Mouse (Mus musculus) hindbrain, embryonic 10.5 days (tissue): ENCODE results near the gene Itpkb. TPM values are rescaled to one million over a fixed set of nuclear protein-coding genes. Genes with fewer than 3 reads are reported as not detected.

Experiments used
- DNase-seq: peaks from one replicate; pipeline ENCODE4 v3.0.0-alpha.2; 2017; ENCODE audit warnings: low spot score
- H3K27ac ChIP-seq: fragments of 300-500 bp; sonication (generic); 2 replicates; pipeline ENCODE4 v1.5.1; 2016; ENCODE audit warnings: mild to moderate bottlenecking, moderate library complexity
- H3K27me3 ChIP-seq: fragments of 300-500 bp; sonication (generic); 2 replicates; pipeline ENCODE4 v1.6.1; 2016; ENCODE audit warnings: mild to moderate bottlenecking; ENCODE audit not compliant: poor library complexity, insufficient read depth, severe bottlenecking
- H3K36me3 ChIP-seq: fragments of 300-500 bp; sonication (generic); 2 replicates; pipeline ENCODE4 v1.6.1; 2016; ENCODE audit warnings: mild to moderate bottlenecking, moderate library complexity
- H3K4me1 ChIP-seq: fragments of 300-500 bp; sonication (generic); replicated peaks from 2 replicates; pipeline ENCODE4 v1.6.1; 2016; ENCODE audit warnings: mild to moderate bottlenecking
- H3K4me3 ChIP-seq: fragments of 300-500 bp; sonication (generic); 2 replicates; pipeline ENCODE4 v1.5.1; 2016; ENCODE audit warnings: mild to moderate bottlenecking, moderate library complexity
- H3K9me3 ChIP-seq: fragments of 300-500 bp; sonication (generic); 2 replicates; pipeline ENCODE4 v1.6.1; 2016; ENCODE audit warnings: mild to moderate bottlenecking, moderate library complexity
- WGBS: fragments of 180-500 bp; shearing (Covaris S2); methylation state at CpG from one replicate; pipeline ENCODE4 v1.1.7; 2016; 5-methylcytosine and 5-hydroxymethylcytosine counted together
- polyA plus RNA-seq: library from polyadenylated mRNA; unstranded; fragments of >200 nt; fragmentation: Nextera tagmentation; extraction: Ambion mirVana; gene quantifications from 2 replicates; pipeline ENCODE4 v1.2.1, GENCODE M21; 2016

Gene Itpkb
- polyA plus RNA-seq, 1 experiment from 2014 or later = 4.2 TPM

- no peaks in the 10 kb centered on the region for H3K36me3 ChIP-seq
- no peak for DNase-seq
- 60% methylated on average over 12 of the region's 12 CpGs for WGBS
- peaks cover 32% of the 10 kb centered on the region for H3K4me1 ChIP-seq
- peak overlapping the region; percentile 64 for H3K27ac ChIP-seq
- no peaks in the 10 kb centered on the region for H3K9me3 ChIP-seq
- no peak overlapping the region for H3K4me3 ChIP-seq
- peaks cover 6% of the 10 kb centered on the region for H3K27me3 ChIP-seq
Observed at GRCm38 (mm10) chr1:180302253-180303120, 27.8 kb upstream of the Itpkb start.

GRCm38 (mm10) chr1:180303600-180303999 is 26.7 kb upstream of the Itpkb start:
- peak overlapping the region; percentile 64; the same call in 1 of the 2 replicates for H3K27ac ChIP-seq
- DNase-seq = no peak
- no peaks in the 10 kb centered on the region for H3K36me3 ChIP-seq

GRCm38 (mm10) chr1:180306889-180307288 is 23.4 kb upstream of the Itpkb start:
- Histone ChIP-seq H3K9me3 (no peaks in the 10 kb centered on the region), H3K4me1 (peaks cover 23% of the 10 kb centered on the region), H3K36me3 (no peaks in the 10 kb centered on the region), H3K4me3 (no peak overlapping the region), H3K27me3 (peaks cover 4% of the 10 kb centered on the region), H3K27ac (no peak overlapping the region)
- no peak for DNase-seq
- WGBS = 88% methylated on average over 9 of the region's 9 CpGs

More at GRCm38 (mm10) chr1:180303600-180303999, 26.7 kb upstream of the Itpkb start:
- WGBS = 50% methylated on average over 5 of the region's 5 CpGs
- H3K9me3 ChIP-seq = no peaks in the 10 kb centered on the region
- H3K4me3 ChIP-seq = no peak overlapping the region
- peaks cover 6% of the 10 kb centered on the region for H3K27me3 ChIP-seq
- H3K4me1 ChIP-seq = peaks cover 25% of the 10 kb centered on the region

- Histone ChIP-seq H3K4me1 (peaks cover 23% of the 10 kb centered on the region), H3K9me3 (no peaks in the 10 kb centered on the region), H3K27ac (no peak overlapping the region), H3K27me3 (no peaks in the 10 kb centered on the region; the same call in 1 of the 2 replicates), H3K36me3 (no peaks in the 10 kb centered on the region), H3K4me3 (no peak overlapping the region)
- WGBS = 61% methylated on average over 2 of the region's 2 CpGs
- no peak for DNase-seq
Observed at GRCm38 (mm10) chr1:180307661-180308060, 22.6 kb upstream of the Itpkb start.

GRCm38 (mm10) chr1:180308897-180309296 is 21.4 kb upstream of the Itpkb start:
- Histone ChIP-seq H3K4me3 (no peak overlapping the region), H3K9me3 (no peaks in the 10 kb centered on the region), H3K4me1 (peaks cover 24% of the 10 kb centered on the region), H3K27ac (no peak overlapping the region), H3K27me3 (no peaks in the 10 kb centered on the region; the same call in 1 of the 2 replicates), H3K36me3 (no peaks in the 10 kb centered on the region)
- DNase-seq = no peak
- 75% methylated on average over 4 of the region's 4 CpGs for WGBS

- peak overlapping the region; percentile 78 for H3K27ac ChIP-seq
- 44% methylated on average over 6 of the region's 6 CpGs for WGBS
Observed at GRCm38 (mm10) chr1:180312286-180312685, 18.0 kb upstream of the Itpkb start.

GRCm38 (mm10) chr1:180312792-180313311 is 17.4 kb upstream of the Itpkb start:
- Histone ChIP-seq H3K36me3 (no peaks in the 10 kb centered on the region), H3K27ac (peak overlapping the region; percentile 78), H3K9me3 (no peaks in the 10 kb centered on the region), H3K4me3 (peak overlapping the region; percentile 49; the same call in 1 of the 2 replicates), H3K27me3 (peaks cover 7% of the 10 kb centered on the region; the same call in 1 of the 2 replicates), H3K4me1 (peaks cover 29% of the 10 kb centered on the region)
- 27% methylated on average over 6 of the region's 6 CpGs for WGBS
- DNase-seq = peak; percentile 64

More at GRCm38 (mm10) chr1:180312286-180312685, 18.0 kb upstream of the Itpkb start:
- no peaks in the 10 kb centered on the region for H3K9me3 ChIP-seq
- peak overlapping the region; percentile 23; the same call in 1 of the 2 replicates for H3K4me3 ChIP-seq
- DNase-seq = no peak
- peaks cover 7% of the 10 kb centered on the region; the same call in 1 of the 2 replicates for H3K27me3 ChIP-seq
- peaks cover 29% of the 10 kb centered on the region for H3K4me1 ChIP-seq
- no peaks in the 10 kb centered on the region for H3K36me3 ChIP-seq

- H3K4me3 ChIP-seq = peak overlapping the region; percentile 49
- peak overlapping the region; percentile 78 for H3K27ac ChIP-seq
- peaks cover 29% of the 10 kb centered on the region for H3K4me1 ChIP-seq
- H3K27me3 ChIP-seq = peaks cover 7% of the 10 kb centered on the region; the same call in 1 of the 2 replicates
- DNase-seq = peak; percentile 51
- no peaks in the 10 kb centered on the region for H3K36me3 ChIP-seq
- 13% methylated on average over 20 of the region's 20 CpGs for WGBS
- no peaks in the 10 kb centered on the region for H3K9me3 ChIP-seq
Observed at GRCm38 (mm10) chr1:180313517-180314440, 16.5 kb upstream of the Itpkb start.

- Histone ChIP-seq H3K9me3 (no peaks in the 10 kb centered on the region), H3K27ac (no peak overlapping the region), H3K4me1 (peaks cover 30% of the 10 kb centered on the region), H3K27me3 (peaks cover 7% of the 10 kb centered on the region; the same call in 1 of the 2 replicates), H3K36me3 (no peaks in the 10 kb centered on the region), H3K4me3 (no peak overlapping the region)
- WGBS = 83% methylated on average over 11 of the region's 11 CpGs
- no peak for DNase-seq
Observed at GRCm38 (mm10) chr1:180314641-180315040, 15.6 kb upstream of the Itpkb start.

- peaks cover 7% of the 10 kb centered on the region; the same call in 1 of the 2 replicates for H3K27me3 ChIP-seq
Observed at GRCm38 (mm10) chr1:180315127-180315526, 15.2 kb upstream of the Itpkb start.

GRCm38 (mm10) chr1:180317450-180317849 is 12.8 kb upstream of the Itpkb start:
- no peak for DNase-seq
- H3K27ac ChIP-seq = no peak overlapping the region
- H3K27me3 ChIP-seq = peaks cover 7% of the 10 kb centered on the region; the same call in 1 of the 2 replicates
- no peaks in the 10 kb centered on the region for H3K9me3 ChIP-seq
- 82% methylated on average over 4 of the region's 4 CpGs for WGBS
- H3K36me3 ChIP-seq = no peaks in the 10 kb centered on the region
- peaks cover 26% of the 10 kb centered on the region for H3K4me1 ChIP-seq
- H3K4me3 ChIP-seq = no peak overlapping the region

More at GRCm38 (mm10) chr1:180315127-180315526, 15.2 kb upstream of the Itpkb start:
- 80% methylated on average over 3 of the region's 3 CpGs for WGBS
- no peak for DNase-seq
- Histone ChIP-seq H3K4me1 (peaks cover 35% of the 10 kb centered on the region), H3K27ac (no peak overlapping the region), H3K4me3 (no peak overlapping the region), H3K36me3 (no peaks in the 10 kb centered on the region), H3K9me3 (no peaks in the 10 kb centered on the region)

GRCm38 (mm10) chr1:180318407-180318806 is 11.9 kb upstream of the Itpkb start:
- no peak for DNase-seq
- no peaks in the 10 kb centered on the region for H3K36me3 ChIP-seq
- 89% methylated on average over 5 of the region's 5 CpGs for WGBS
- no peak overlapping the region for H3K4me3 ChIP-seq
- H3K27me3 ChIP-seq = peaks cover 7% of the 10 kb centered on the region; the same call in 1 of the 2 replicates
- no peaks in the 10 kb centered on the region for H3K9me3 ChIP-seq
- H3K4me1 ChIP-seq = peaks cover 17% of the 10 kb centered on the region
- no peak overlapping the region for H3K27ac ChIP-seq
